Mouse (Mus musculus) heart, embryonic 16.5 days (tissue): ENCODE data around the gene Lzic. TPM values are rescaled to one million over a fixed set of nuclear protein-coding genes. Genes with fewer than 3 reads are reported as not detected.
A peak's percentile ranks its signal among the peaks of the same experiment; 100 is the strongest.

Experiments
- ATAC-seq: fragments of 200-750 bp; cut with Nextera tagmentation; replicated peaks from 2 replicates; pipeline ENCODE4 v1.8.0; 2017; ENCODE audit warnings: moderate number of reproducible peaks; ENCODE audit not compliant: insufficient read depth, low FRiP score; ENCODE audit errors: extremely low read depth
- H3K27ac ChIP-seq: fragments of 300-500 bp; sonication (generic); 2 replicates; pipeline ENCODE4 v1.5.1; 2014; ENCODE audit warnings: mild to moderate bottlenecking, low read length, control low read depth, moderate library complexity
- H3K27me3 ChIP-seq: fragments of 300-500 bp; sonication (generic); 2 replicates; pipeline ENCODE4 v1.6.1; 2014; ENCODE audit warnings: low read length, mixed read lengths; ENCODE audit not compliant: control insufficient read depth, insufficient read depth
- H3K36me3 ChIP-seq: fragments of 300-500 bp; sonication (generic); 2 replicates; pipeline ENCODE4 v1.6.1; 2014; ENCODE audit not compliant: control insufficient read depth, insufficient read depth
- H3K4me1 ChIP-seq: fragments of 300-500 bp; sonication (generic); 2 replicates; pipeline ENCODE4 v1.6.1; 2014; ENCODE audit warnings: low read length, mixed read lengths; ENCODE audit not compliant: control insufficient read depth, insufficient read depth
- H3K4me2 ChIP-seq: fragments of 300-500 bp; sonication (generic); 2 replicates; pipeline ENCODE4 v1.6.1; 2014; ENCODE audit warnings: low read depth, mild to moderate bottlenecking, control low read depth, low read length
- H3K4me3 ChIP-seq: fragments of 300-500 bp; sonication (generic); 2 replicates; pipeline ENCODE4 v1.5.1; 2014; ENCODE audit warnings: mild to moderate bottlenecking, control low read depth, low read length
- H3K9ac ChIP-seq: fragments of 300-500 bp; sonication (generic); 2 replicates; pipeline ENCODE4 v1.6.1; 2014; ENCODE audit warnings: low read length, control low read depth
- H3K9me3 ChIP-seq: fragments of 300-500 bp; sonication (generic); replicated peaks from 2 replicates; pipeline ENCODE4 v1.6.1; 2016; ENCODE audit warnings: low read length; ENCODE audit not compliant: control insufficient read depth
- WGBS: fragments of 180-500 bp; shearing (Covaris S2); extraction: QIAGEN DNeasy Blood & Tissue Kit; methylation state at CpG from one replicate; pipeline ENCODE4 v1.1.7; 2014; 5-methylcytosine and 5-hydroxymethylcytosine counted together
- polyA plus RNA-seq: library from polyadenylated mRNA; unstranded; fragments of >200 nt; fragmentation: Nextera tagmentation; extraction: Ambion mirVana; gene quantifications from 2 replicates; pipeline ENCODE4 v1.2.1, GENCODE M21; 2015

The Lzic gene
- polyA plus RNA-seq, 1 experiment from 2014 or later, result 39.3 TPM

DNA sequence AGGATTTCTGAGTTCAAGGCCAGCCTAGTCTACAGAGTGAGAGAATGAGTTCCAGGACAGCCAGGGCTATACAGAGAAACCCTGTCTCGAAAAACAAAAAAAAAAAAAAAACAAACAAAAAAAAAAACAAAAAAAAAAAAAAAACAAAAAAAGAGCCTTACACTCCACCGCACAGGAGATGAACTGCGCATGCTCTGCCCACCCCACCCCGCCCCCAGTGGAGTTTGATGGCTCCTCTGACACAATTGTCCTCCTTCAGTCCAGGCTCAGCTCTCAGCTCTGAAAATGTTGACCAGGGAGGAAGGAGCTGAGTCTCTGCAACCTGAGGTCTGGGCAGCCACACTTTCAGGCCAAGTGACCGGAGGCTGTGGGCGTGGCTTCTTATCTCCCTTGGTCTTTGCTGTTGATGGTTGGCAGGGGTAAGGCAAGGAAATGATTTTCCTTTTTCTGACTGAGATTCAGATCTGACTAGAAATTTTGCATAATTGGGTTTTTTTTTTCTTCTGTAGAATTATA, 21.5 kb upstream of the Lzic start:
- WGBS, result 58% methylated on average over 6 of the region's 6 CpGs
- H3K27ac ChIP-seq, result no peak overlapping the region
- no peak overlapping the region for H3K4me3 ChIP-seq
- no peak for ATAC-seq
- no peak overlapping the region for H3K4me2 ChIP-seq
- no peaks in the 10 kb centered on the region for H3K27me3 ChIP-seq
- peaks cover 8% of the 10 kb centered on the region for H3K36me3 ChIP-seq
- no peak overlapping the region for H3K9ac ChIP-seq
- H3K9me3 ChIP-seq, result no peaks in the 10 kb centered on the region
- peaks cover 5% of the 10 kb centered on the region for H3K4me1 ChIP-seq

DNA sequence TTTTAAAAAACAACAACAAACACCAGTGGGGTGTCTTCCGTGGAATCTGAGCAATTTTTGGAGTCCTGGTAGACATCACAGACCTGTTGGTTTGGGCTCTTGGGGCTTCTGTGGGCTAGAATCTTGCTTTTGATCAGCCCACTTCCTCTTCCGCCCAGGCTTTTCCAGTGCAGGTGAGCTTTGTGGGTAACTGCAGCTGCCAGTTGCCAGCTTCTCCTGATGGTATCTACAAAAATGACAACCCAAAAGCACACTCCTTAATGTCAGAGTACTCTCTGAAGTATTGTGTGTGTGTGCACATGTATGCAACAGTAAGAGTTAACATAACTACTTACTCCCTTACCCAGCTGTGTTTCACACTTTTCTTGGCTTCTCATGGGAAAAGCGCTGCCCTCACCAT, 15.5 kb upstream of the Lzic start:
- no peaks in the 10 kb centered on the region for H3K27me3 ChIP-seq
- no peak overlapping the region for H3K4me2 ChIP-seq
- no peak overlapping the region for H3K27ac ChIP-seq
- peak; percentile 49; the same call in 1 of the 2 replicates for ATAC-seq
- H3K9ac ChIP-seq, result no peak overlapping the region
- H3K9me3 ChIP-seq, result no peaks in the 10 kb centered on the region
- H3K4me1 ChIP-seq, result 0 out of 2 replicates have a peak, but pooled peaks cover 2% of the 10 kb centered on the region
- 91% methylated on average over 3 of the region's 3 CpGs for WGBS
- H3K4me3 ChIP-seq, result no peak overlapping the region
- peaks cover 26% of the 10 kb centered on the region for H3K36me3 ChIP-seq

DNA sequence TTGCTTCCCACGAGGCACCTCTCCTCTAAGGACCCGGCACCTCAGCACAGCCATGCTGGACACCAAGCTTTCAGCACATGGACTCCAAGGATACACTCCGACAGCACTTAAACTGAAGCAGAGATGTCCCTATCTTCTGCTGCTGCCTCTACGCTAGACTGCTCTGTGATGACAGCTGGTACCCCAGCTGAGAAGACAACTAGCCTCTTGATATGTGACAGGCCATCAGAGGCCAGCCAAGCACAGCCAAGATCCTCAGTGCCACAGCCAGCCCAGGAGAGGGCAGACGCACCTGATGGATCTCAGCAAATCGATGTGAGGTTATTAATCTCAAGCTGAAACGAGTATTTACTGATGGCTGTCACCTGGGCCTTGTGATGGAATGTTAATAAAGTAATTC, 9.9 kb upstream of the Lzic start:
- Histone ChIP-seq H3K36me3 (peaks cover 13% of the 10 kb centered on the region), H3K4me2 (no peak overlapping the region), H3K27ac (no peak overlapping the region), H3K27me3 (no peaks in the 10 kb centered on the region), H3K9ac (no peak overlapping the region), H3K4me1 (0 out of 2 replicates have a peak, but pooled peaks cover 2% of the 10 kb centered on the region), H3K9me3 (no peaks in the 10 kb centered on the region), H3K4me3 (no peak overlapping the region)
- WGBS, result 57% methylated on average over 7 of the region's 7 CpGs
- ATAC-seq, result no peak

DNA sequence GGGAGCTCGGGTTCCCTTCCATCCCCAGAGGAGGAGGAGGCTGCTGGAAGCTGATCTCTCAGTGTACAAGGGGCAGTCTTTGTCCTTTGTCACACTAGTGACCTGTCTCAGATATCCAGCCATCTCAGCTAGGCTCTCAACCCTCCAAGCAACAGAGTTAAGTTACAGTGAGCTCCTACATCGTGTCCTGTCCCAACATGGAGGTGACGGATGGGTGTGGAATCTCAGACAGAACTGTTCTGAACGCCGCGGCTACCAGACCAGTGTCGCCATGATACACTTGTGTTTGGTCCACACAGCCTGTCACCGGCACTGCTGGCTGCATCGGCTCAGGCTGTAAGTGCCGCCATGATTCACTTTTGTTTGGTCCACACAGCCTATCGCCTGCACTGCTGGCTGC, 8.0 kb upstream of the Lzic start, which contains the start of gene Tmem274:
Gene Tmem274 (plus strand): TSS at position 301 of the 400 bp plus-strand sequence.
- Histone ChIP-seq H3K9me3 (no peaks in the 10 kb centered on the region), H3K27me3 (no peaks in the 10 kb centered on the region), H3K4me1 (no peaks in the 10 kb centered on the region), H3K4me2 (no peak within 1 kb of the TSS), H3K36me3 (peaks cover 13% of the 10 kb centered on the region), H3K27ac (no peak within 1 kb of the TSS), H3K9ac (no peak within 1 kb of the TSS), H3K4me3 (no peak within 1 kb of the TSS)
- WGBS, result 89% methylated on average over 11 of the region's 11 CpGs
- ATAC-seq, result no peak

DNA sequence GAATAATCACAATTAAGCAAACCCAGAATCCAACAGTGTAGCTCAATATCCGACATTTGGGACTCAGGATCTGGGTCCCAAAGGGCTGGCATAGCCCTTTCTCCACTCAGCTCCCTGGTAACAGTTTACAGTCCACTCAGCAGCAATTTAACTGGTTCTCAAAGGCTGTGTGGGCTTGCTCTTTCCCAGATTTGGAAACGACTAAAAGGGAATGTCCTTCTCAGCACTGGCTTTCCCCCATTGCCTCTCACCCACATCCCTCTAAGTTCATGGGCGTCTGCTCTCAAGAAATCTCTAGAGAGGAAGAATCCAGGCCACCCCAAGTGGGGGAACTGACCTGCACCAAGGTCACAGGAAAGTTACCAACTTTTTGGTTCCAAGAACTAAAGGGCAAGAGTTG, 463 bp upstream of the Lzic start:
- 45% methylated on average over 3 of the region's 3 CpGs for WGBS
- peak overlapping the region; percentile 59 for H3K4me3 ChIP-seq
- peaks cover 16% of the 10 kb centered on the region for H3K4me1 ChIP-seq
- no peak; the same call in 1 of the 2 replicates for ATAC-seq
- H3K27ac ChIP-seq, result peak overlapping the region; percentile 87
- peaks cover 20% of the 10 kb centered on the region for H3K36me3 ChIP-seq
- H3K4me2 ChIP-seq, result peak overlapping the region; percentile 80
- H3K9ac ChIP-seq, result peak overlapping the region; percentile 78
- no peaks in the 10 kb centered on the region for H3K9me3 ChIP-seq
- H3K27me3 ChIP-seq, result no peaks in the 10 kb centered on the region

DNA sequence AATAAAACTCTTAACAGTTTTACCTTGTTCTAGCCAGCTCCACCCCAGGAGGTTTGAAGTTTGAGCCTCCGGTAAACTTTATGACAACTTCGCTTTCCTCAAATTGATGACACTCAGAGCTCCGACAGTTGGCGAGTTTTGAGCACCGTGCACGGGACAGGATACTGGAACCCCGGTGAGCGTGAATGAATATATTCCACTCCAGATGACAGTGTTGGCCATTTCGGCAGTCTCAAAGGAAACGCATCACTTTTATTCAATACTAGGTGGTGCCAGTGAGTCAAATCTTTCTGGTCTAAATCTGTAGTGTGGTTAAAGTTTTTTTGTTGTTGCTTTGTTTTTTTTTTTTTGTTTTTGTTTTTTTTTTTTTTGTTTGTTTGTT, 787 bp downstream of the Lzic start:
- peaks cover 16% of the 10 kb centered on the region for H3K4me1 ChIP-seq
- no peaks in the 10 kb centered on the region for H3K9me3 ChIP-seq
- peak overlapping the region; percentile 87 for H3K27ac ChIP-seq
- peak overlapping the region; percentile 59 for H3K4me3 ChIP-seq
- H3K27me3 ChIP-seq, result no peaks in the 10 kb centered on the region
- under 1% methylated on average over 10 of the region's 10 CpGs for WGBS
- ATAC-seq, result no peak
- peaks cover 27% of the 10 kb centered on the region for H3K36me3 ChIP-seq
- H3K4me2 ChIP-seq, result peak overlapping the region; percentile 80
- H3K9ac ChIP-seq, result peak overlapping the region; percentile 78

DNA sequence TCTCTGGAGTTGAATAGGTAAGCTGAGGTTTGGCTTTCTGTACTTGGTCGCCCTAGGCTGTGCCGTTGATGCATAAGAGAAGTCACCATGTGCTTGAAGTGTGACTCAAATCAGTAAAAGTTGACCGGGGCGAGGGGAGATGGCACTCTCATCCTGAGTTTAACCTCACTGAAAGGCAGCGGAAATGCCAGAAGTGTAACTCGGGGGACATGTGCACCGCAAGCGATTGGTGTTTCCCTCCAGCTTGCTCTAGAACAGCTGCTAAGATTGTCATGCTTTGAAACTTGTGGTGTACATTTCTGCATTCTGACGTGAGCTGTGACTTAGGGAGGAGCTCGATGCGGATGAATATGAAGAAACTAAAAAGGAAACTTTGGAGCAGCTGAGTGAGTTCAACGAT, 2.7 kb downstream of the Lzic start:
- Histone ChIP-seq H3K9me3 (0 out of 2 replicates have a peak, but pooled peaks cover 2% of the 10 kb centered on the region), H3K4me2 (no peak overlapping the region), H3K4me1 (peaks cover 16% of the 10 kb centered on the region), H3K36me3 (peaks cover 37% of the 10 kb centered on the region), H3K9ac (no peak overlapping the region), H3K4me3 (no peak overlapping the region), H3K27me3 (no peaks in the 10 kb centered on the region), H3K27ac (no peak overlapping the region)
- ATAC-seq, result no peak
- WGBS, result 92% methylated on average over 12 of the region's 12 CpGs

DNA sequence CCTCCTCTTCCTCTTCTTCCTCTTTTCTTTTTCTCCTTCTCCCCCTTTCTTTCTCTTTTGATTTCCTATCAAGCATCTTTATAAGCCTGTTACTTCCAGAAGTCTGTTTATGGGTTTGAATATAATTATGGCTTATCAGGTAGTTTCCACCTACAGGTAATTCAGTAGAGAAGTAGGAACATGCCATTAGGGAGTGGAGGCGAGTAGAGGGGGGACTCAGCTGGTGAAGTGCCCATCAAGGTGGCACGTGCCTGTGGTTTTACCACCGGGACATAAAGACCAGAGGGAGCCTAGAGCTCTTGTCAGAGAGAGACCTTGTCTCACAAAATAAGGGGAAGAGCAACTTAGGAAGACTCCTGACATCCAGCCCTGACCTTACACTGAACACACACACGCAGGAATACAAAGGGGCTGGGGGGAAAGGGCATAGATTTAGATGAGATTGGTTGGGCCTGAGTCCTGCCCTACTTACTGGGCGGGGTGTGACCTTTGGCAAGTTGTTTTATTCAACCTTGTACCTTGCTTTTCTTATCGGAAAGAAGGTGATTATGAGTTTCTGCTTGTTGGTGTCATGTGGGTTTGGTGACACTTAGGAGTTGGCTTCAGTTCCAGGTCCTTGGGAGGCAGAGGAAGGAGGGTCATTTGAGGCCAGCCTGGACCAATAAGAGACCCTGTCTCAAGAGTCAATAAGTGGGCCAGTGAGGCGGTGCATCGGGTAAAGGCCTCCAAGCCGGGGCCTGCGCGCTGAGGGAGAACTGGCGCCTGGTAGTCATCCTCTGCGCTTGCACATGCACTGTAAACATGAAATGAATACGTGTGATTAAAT, 4.6 kb downstream of the Lzic start:
- Histone ChIP-seq H3K27me3 (no peaks in the 10 kb centered on the region), H3K27ac (no peak overlapping the region), H3K4me3 (no peak overlapping the region), H3K4me1 (peaks cover 9% of the 10 kb centered on the region), H3K36me3 (peaks cover 53% of the 10 kb centered on the region), H3K9ac (no peak overlapping the region), H3K9me3 (0 out of 2 replicates have a peak, but pooled peaks cover 2% of the 10 kb centered on the region), H3K4me2 (no peak overlapping the region)
- 89% methylated on average over 14 of the region's 14 CpGs for WGBS
- ATAC-seq, result no peak

DNA sequence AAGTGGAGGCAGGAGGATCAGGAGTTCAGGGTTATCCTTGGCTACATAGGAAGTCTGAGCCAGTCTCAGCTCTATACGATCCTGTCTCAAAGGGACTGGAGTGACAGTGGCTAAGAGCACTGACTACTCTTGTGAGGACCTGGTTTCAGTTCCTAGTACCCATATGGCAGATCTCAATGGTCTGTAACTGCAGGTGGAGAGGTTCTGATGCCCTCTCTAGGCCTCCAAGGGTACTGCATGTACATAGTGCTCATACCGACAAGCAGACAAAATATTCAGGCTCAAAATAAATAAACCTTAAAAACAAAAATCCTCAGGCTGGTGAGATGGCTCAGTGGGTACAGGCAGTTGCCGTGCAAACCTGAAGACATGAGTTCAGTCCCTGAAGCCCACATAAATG, 6.1 kb downstream of the Lzic start:
- Histone ChIP-seq H3K27ac (no peak overlapping the region), H3K9ac (no peak overlapping the region), H3K9me3 (0 out of 2 replicates have a peak, but pooled peaks cover 2% of the 10 kb centered on the region), H3K4me3 (no peak overlapping the region), H3K36me3 (peaks cover 63% of the 10 kb centered on the region), H3K27me3 (no peaks in the 10 kb centered on the region), H3K4me1 (peaks cover 7% of the 10 kb centered on the region), H3K4me2 (no peak overlapping the region)
- no peak for ATAC-seq
- 92% methylated on average over 3 of the region's 3 CpGs for WGBS
